Mouse (Mus musculus) granulocyte monocyte progenitor cell, adult 5-6 weeks (primary cell): ENCODE results near the gene Zfp867. TPM values are rescaled to one million over a fixed set of nuclear protein-coding genes. Genes with fewer than 3 reads are reported as not detected.

ENCODE experiments used
- ATAC-seq: replicated peaks from 2 replicates; pipeline ENCODE4 v1.8.0; 2016; ENCODE audit warnings: mild to moderate bottlenecking, moderate TSS enrichment, inconsistent platforms; ENCODE audit not compliant: poor library complexity, severe bottlenecking
- total RNA-seq, 2 experiments: library from RNA; stranded (forward) in 1 of 2; stranded (reverse) in 1 of 2; fragments of 200-712, 200-1000 nt in 1 of 2; fragments of >200 nt in 1 of 2; fragmentation: Nextera tagmentation in 1 of 2; gene quantifications; 2 replicates each; pipeline ENCODE4 v1.2.3; 2014 to 2017

Zfp867 gene
- total RNA-seq, 2 experiments from 2014 or later = 1.5 to 3.4 TPM

GRCm38 (mm10) chr11:59471413-59472325 lies 605 bp downstream of the Zfp867 start:
- peak; percentile 52 for ATAC-seq

GRCm38 (mm10) chr11:59460459-59460858 lies 11.8 kb downstream of the Zfp867 start:
- no peak for ATAC-seq

- ATAC-seq = no peak
These were observed 13.3 kb downstream of the Zfp867 start for GRCm38 (mm10) chr11:59458973-59459372.

GRCm38 (mm10) chr11:59456891-59457290 lies 15.4 kb downstream of the Zfp867 start:
- no peak for ATAC-seq

GRCm38 (mm10) chr11:59456346-59456745 lies 15.9 kb downstream of the Zfp867 start:
- ATAC-seq = no peak

- ATAC-seq = no peak
These were observed 21.2 kb downstream of the Zfp867 start, which contains the start of gene Snap47 for GRCm38 (mm10) chr11:59451086-59451485. Snap47 (minus strand) TSS chr11:59451186.

GRCm38 (mm10) chr11:59450230-59450771 lies 22.0 kb downstream of the Zfp867 start:
- ATAC-seq = peak; percentile 53

GRCm38 (mm10) chr11:59449741-59450229 lies 22.5 kb downstream of the Zfp867 start, which contains the start of gene Jmjd4:
Jmjd4 (plus strand) TSS chr11:59450045.
- ATAC-seq = peak; percentile 92

GRCm38 (mm10) chr11:59443102-59443501 lies 29.2 kb downstream of the Zfp867 start:
- ATAC-seq = no peak

- ATAC-seq = no peak
These were observed 34.3 kb downstream of the Zfp867 start for GRCm38 (mm10) chr11:59437954-59438353.

- ATAC-seq = no peak
These were observed 40.0 kb downstream of the Zfp867 start for GRCm38 (mm10) chr11:59432261-59432660.

GRCm38 (mm10) chr11:59429959-59430358 lies 42.3 kb downstream of the Zfp867 start:
- ATAC-seq = no peak

GRCm38 (mm10) chr11:59428057-59428660 lies 44.1 kb downstream of the Zfp867 start:
- no peak for ATAC-seq

GRCm38 (mm10) chr11:59425671-59426101 lies 46.6 kb downstream of the Zfp867 start:
- ATAC-seq = peak; percentile 52

- no peak for ATAC-seq
These were observed 49.2 kb downstream of the Zfp867 start for GRCm38 (mm10) chr11:59423010-59423588.

- ATAC-seq = peak; percentile 34
These were observed 50.3 kb downstream of the Zfp867 start for GRCm38 (mm10) chr11:59421967-59422366.

- ATAC-seq = peak; percentile 60
These were observed 50.8 kb downstream of the Zfp867 start for GRCm38 (mm10) chr11:59421436-59421835.

GRCm38 (mm10) chr11:59418708-59419107 lies 53.6 kb downstream of the Zfp867 start:
- ATAC-seq = peak; percentile 81

- no peak for ATAC-seq
These were observed 59.0 kb downstream of the Zfp867 start for GRCm38 (mm10) chr11:59412999-59413863.

- no peak for ATAC-seq
These were observed 60.2 kb downstream of the Zfp867 start for GRCm38 (mm10) chr11:59412058-59412457.
